Mouse (Mus musculus): ENCODE measurements around the gene Gm49630. TPM values are rescaled to one million over a fixed set of nuclear protein-coding genes. Genes with fewer than 3 reads are reported as not detected.
"Not testable (repeated sequence)": the region's sequence is repeated elsewhere in the genome, so short reads cannot be mapped to it uniquely, and the experiment has no call there.

Gene Gm49630
- polyA plus RNA-seq, 1 experiment from 2014 or later = not detected

- H3K4me2 ChIP-seq (replicated peaks); ATAC-seq (ENCODE audit: low FRiP score); H3K4me3 ChIP-seq; H3K27me3 ChIP-seq; H3K9me3 ChIP-seq (replicated peaks); H3K9ac ChIP-seq; H3K4me1 ChIP-seq; H3K27ac ChIP-seq; H3K36me3 ChIP-seq: not testable (repeated sequence)
- 88% methylated on average over 9 of the region's 9 CpGs for whole genome bisulfite sequencing
Observed at GRCm38 (mm10) chr17:7360749-7361465, 10.9 kb downstream of the Gm49630 start.

- not testable (repeated sequence) for H3K4me1 ChIP-seq; H3K9me3 ChIP-seq (replicated peaks); H3K4me2 ChIP-seq (replicated peaks); H3K27ac ChIP-seq; ATAC-seq (ENCODE audit: low FRiP score); H3K27me3 ChIP-seq; H3K4me3 ChIP-seq; H3K9ac ChIP-seq; H3K36me3 ChIP-seq
- WGBS = 74% methylated on average over 4 of the region's 4 CpGs
Observed at GRCm38 (mm10) chr17:7359806-7360205, 12.0 kb downstream of the Gm49630 start.

GRCm38 (mm10) chr17:7352596-7352995 is 19.2 kb downstream of the Gm49630 start, which contains the start of gene Ttll2:
Gene Ttll2, minus strand, starts transcription at chr17:7352696.
- not testable (repeated sequence) for H3K9ac ChIP-seq; H3K4me3 ChIP-seq; H3K9me3 ChIP-seq (replicated peaks); ATAC-seq (ENCODE audit: low FRiP score); H3K27me3 ChIP-seq; H3K4me2 ChIP-seq (replicated peaks); H3K4me1 ChIP-seq; H3K36me3 ChIP-seq; H3K27ac ChIP-seq
- 85% methylated on average over 1 of the region's 1 CpGs for WGBS

GRCm38 (mm10) chr17:7348765-7349164 is 23.0 kb downstream of the Gm49630 start:
- WGBS = 60% methylated on average over 2 of the region's 3 CpGs
- H3K4me3 ChIP-seq; H3K4me2 ChIP-seq (replicated peaks); H3K4me1 ChIP-seq; H3K9me3 ChIP-seq (replicated peaks); H3K27me3 ChIP-seq; H3K27ac ChIP-seq; H3K9ac ChIP-seq; ATAC-seq (ENCODE audit: low FRiP score); H3K36me3 ChIP-seq: not testable (repeated sequence)

- H3K9me3 ChIP-seq (replicated peaks) = not testable (repeated sequence)
- 88% methylated on average over 7 of the region's 9 CpGs for WGBS
- ATAC-seq (ENCODE audit: low FRiP score) = 0 out of 2 replicates have a peak, but pooled peaks have one; percentile 22
Observed at GRCm38 (mm10) chr17:7337381-7337780, 34.4 kb downstream of the Gm49630 start.

GRCm38 (mm10) chr17:7332745-7333144 is 39.0 kb downstream of the Gm49630 start:
- not testable (repeated sequence) for H3K4me1 ChIP-seq; H3K9ac ChIP-seq; ATAC-seq (ENCODE audit: low FRiP score); H3K27ac ChIP-seq; H3K27me3 ChIP-seq; H3K4me3 ChIP-seq; H3K9me3 ChIP-seq (replicated peaks); H3K36me3 ChIP-seq; H3K4me2 ChIP-seq (replicated peaks)
- WGBS = 80% methylated on average over 2 of the region's 5 CpGs

More at GRCm38 (mm10) chr17:7337381-7337780, 34.4 kb downstream of the Gm49630 start:
- H3K9ac ChIP-seq; H3K27me3 ChIP-seq; H3K36me3 ChIP-seq; H3K4me2 ChIP-seq (replicated peaks); H3K4me3 ChIP-seq; H3K4me1 ChIP-seq; H3K27ac ChIP-seq: not testable (repeated sequence)

- WGBS = 83% methylated on average over 6 of the region's 8 CpGs
- ATAC-seq (ENCODE audit: low FRiP score) = not testable (repeated sequence)
Observed at GRCm38 (mm10) chr17:7326415-7326814, 45.4 kb downstream of the Gm49630 start.

GRCm38 (mm10) chr17:7324346-7324745 is 47.4 kb downstream of the Gm49630 start, which contains the start of gene Tcp10a:
Gene Tcp10a, plus strand, starts transcription at chr17:7324646.
- not testable (repeated sequence) for H3K4me3 ChIP-seq; H3K9ac ChIP-seq; H3K27ac ChIP-seq; H3K27me3 ChIP-seq; H3K4me1 ChIP-seq; ATAC-seq (ENCODE audit: low FRiP score); H3K9me3 ChIP-seq (replicated peaks); H3K36me3 ChIP-seq; H3K4me2 ChIP-seq (replicated peaks)
- WGBS = 96% methylated on average over 5 of the region's 5 CpGs

More at GRCm38 (mm10) chr17:7326415-7326814, 45.4 kb downstream of the Gm49630 start:
- H3K36me3 ChIP-seq; H3K4me2 ChIP-seq (replicated peaks); H3K4me3 ChIP-seq; H3K9me3 ChIP-seq (replicated peaks); H3K27me3 ChIP-seq; H3K27ac ChIP-seq; H3K9ac ChIP-seq; H3K4me1 ChIP-seq: not testable (repeated sequence)

GRCm38 (mm10) chr17:7319789-7320188 is 52.0 kb downstream of the Gm49630 start:
- H3K4me1 ChIP-seq; H3K27me3 ChIP-seq; H3K4me3 ChIP-seq; H3K36me3 ChIP-seq; H3K9me3 ChIP-seq (replicated peaks); H3K27ac ChIP-seq; ATAC-seq (ENCODE audit: low FRiP score); H3K4me2 ChIP-seq (replicated peaks); H3K9ac ChIP-seq: not testable (repeated sequence)
- WGBS = 88% methylated on average over 6 of the region's 6 CpGs

GRCm38 (mm10) chr17:7315693-7316382 is 55.9 kb downstream of the Gm49630 start:
- H3K9ac ChIP-seq; H3K27me3 ChIP-seq; H3K9me3 ChIP-seq (replicated peaks); H3K36me3 ChIP-seq; ATAC-seq (ENCODE audit: low FRiP score); H3K27ac ChIP-seq; H3K4me3 ChIP-seq; H3K4me2 ChIP-seq (replicated peaks); H3K4me1 ChIP-seq: not testable (repeated sequence)
- 92% methylated on average over 7 of the region's 8 CpGs for WGBS

GRCm38 (mm10) chr17:7306278-7307196 is 65.2 kb downstream of the Gm49630 start:
- not testable (repeated sequence) for H3K4me2 ChIP-seq (replicated peaks); H3K9me3 ChIP-seq (replicated peaks); H3K9ac ChIP-seq; H3K4me3 ChIP-seq; H3K4me1 ChIP-seq; H3K27ac ChIP-seq; H3K27me3 ChIP-seq; H3K36me3 ChIP-seq
- 64% methylated on average over 8 of the region's 8 CpGs for WGBS
- peak; percentile 85 for ATAC-seq (ENCODE audit: low FRiP score)

All from hindbrain, embryonic 12.5 days (tissue).